Mouse (Mus musculus): ENCODE data around the gene Insig2.

- TF ChIP-seq POLR2A (IDR thresholded peaks at IDR 0.05; ENCODE audit: control insufficient read depth, low read depth, low read length), result no peak
- TF ChIP-seq CTCF (IDR thresholded peaks at IDR 0.05; ENCODE audit: control insufficient read depth, insufficient read depth, insufficient replicate concordance, low read depth, low read length), result no peak
Observed at GRCm38 (mm10) chr1:121329391-121329790, 3.0 kb downstream of the Insig2 start.
